Mouse (Mus musculus): ENCODE measurements around the gene Olfr1426.
"Not testable (repeated sequence)": the region's sequence is repeated elsewhere in the genome, so short reads cannot be mapped to it uniquely, and the experiment has no call there.

The Olfr1426 gene

DNA sequence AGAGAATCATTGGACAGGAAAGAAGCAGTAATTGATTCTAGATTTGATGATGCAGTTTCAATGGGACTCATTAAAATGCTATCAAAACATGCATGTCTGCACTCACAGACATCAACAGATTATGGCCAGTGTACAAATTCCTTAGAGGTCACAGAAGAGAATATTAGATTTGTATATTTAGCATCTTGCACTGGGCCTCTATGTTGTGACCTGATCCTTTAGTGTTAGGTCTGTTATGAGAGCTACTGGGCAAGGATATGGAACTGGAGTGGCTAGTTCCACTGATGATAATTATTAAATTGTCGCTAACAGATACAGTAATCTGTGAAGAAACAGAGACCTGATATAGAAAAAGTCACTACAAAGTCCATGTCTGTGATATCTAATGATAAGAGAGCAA, at the start of gene Olfr1426:
Olfr1426 (minus strand) TSS at position 101 of the 400 bp plus-strand sequence.
- no peak for DNase-seq

DNA sequence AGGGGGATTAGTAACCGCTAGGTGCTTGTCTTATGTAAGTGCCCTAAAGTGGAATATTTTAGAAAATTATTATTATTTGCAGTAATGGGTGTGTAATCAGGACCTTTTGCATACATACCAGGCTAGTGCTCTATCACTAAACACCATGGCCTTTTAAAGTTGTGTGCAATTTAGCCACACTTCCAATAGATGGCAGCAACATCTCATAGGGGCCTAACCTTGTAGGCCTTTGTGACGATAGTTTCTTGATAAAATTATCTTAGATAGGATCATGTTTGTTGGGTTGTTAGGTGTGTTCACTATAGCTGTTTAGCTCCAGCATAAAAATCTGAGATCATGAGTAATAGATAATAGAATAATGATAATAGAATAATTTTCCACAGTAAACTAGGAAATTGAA, 42.5 kb upstream of the Olfr1426 start:
- DNase-seq, result no peak

DNA sequence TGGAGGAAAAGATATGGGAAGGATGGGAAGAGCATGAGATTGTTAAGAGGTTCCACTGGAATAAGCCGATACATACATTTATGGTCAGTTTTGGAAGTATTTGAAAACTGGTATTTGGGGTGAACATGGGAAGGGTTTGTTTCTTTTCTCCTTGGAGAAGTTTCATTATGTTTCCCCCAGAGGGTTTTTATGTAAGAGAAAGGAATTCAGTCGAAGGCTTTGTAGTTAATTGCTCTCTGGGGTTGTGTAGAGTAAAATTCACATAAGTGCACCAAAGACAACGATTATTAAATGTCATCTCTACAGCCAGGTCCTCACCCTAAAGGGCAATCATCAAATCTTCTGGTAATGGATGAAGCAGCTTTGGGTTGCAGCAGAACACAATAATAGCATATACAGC, 31.3 kb upstream of the Olfr1426 start, which contains the start of gene Olfr76:
Olfr76 (minus strand) TSS at position 101 of the 400 bp plus-strand sequence.
- DNase-seq, result no peak

DNA sequence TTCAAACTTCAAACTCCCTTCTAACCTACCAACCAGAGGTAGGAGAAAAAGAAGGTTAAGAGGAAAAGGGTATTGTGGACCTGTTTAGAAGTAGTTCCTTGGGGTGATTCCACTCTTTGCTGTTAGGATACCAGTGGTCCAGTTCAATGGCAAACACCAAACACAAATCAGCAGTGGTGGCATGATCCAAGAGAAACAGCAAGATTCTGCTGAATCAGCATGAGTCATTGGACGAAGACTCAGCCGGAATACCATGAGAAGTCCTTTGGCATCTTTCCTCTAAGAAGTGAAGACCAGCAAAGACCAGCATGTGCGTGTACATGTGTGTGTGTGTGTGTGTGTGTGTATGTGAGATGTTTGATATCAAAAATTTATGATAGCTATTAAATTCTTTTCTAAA, 24.7 kb upstream of the Olfr1426 start:
- no peak for DNase-seq

DNA sequence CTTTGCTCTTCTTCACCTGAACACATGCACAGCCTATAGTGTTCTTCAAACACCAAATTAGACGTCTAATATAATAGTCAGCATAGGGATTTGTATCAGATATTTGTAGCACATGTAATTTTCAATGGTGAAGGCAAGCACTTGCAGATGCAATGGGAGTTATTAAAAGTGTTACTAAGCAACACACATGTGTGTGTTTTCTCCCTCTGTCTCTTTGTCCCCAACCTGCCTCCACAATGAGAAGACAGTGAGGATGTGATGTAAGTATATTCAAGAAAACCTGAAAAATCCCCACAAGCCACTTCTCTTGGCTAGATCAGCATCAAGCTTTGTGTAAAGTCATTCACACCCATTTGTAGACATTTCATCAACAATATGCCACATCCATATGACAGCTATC, 24.0 kb upstream of the Olfr1426 start, which contains the start of gene Olfr1428:
Olfr1428 (minus strand) TSS at position 101 of the 400 bp plus-strand sequence.
- DNase-seq, result no peak

GRCm38 (mm10) chr19:12113807-12114206, 22.0 kb upstream of the Olfr1426 start:
- no peak for DNase-seq

DNA sequence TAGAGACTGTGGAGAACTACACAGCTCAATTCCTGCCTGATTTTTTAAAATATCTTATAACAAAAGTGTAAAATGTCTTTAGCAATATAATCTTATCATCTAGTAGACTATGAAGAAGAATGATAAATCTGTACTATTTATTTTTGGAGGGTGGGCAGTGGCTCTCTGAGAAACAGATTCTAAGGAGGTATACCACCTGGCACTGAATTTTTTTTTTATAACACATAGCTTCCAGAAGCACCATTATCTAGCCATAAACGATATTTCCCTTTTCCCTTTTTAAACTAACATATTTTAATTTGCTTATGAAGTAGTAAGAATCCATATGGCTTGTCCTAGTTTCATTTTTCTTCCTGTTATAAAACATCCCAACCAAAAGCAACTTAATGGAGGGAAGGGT, 12.7 kb upstream of the Olfr1426 start:
- DNase-seq, result no peak

DNA sequence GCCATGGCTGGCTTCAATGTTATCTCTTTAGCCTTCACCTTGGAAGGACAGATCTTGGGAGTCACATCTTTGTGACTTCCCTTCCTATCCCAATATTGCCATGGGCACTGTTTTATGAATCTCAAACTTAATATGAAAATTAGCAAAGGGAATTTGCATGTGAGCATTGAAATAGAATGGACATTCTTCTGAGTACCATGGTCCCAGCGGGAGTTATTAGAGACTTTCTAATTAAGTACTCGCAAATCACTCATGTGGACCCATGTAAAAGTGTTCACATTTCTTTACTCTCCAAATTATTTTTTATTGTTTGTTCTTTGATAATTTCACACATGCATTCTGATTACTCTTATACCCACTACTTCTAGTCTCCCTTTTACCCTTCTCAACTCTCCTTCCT, 11.4 kb upstream of the Olfr1426 start, which contains the start of gene Olfr1427:
Olfr1427 (minus strand) TSS at position 101 of the 400 bp plus-strand sequence.
- DNase-seq, result no peak

- DNase-seq, result not testable (repeated sequence)
Observed at GRCm38 (mm10) chr19:12077631-12078030, 14.2 kb downstream of the Olfr1426 start, which contains the start of gene Olfr1425. Gene Olfr1425, minus strand, starts transcription at chr19:12077731.

DNA sequence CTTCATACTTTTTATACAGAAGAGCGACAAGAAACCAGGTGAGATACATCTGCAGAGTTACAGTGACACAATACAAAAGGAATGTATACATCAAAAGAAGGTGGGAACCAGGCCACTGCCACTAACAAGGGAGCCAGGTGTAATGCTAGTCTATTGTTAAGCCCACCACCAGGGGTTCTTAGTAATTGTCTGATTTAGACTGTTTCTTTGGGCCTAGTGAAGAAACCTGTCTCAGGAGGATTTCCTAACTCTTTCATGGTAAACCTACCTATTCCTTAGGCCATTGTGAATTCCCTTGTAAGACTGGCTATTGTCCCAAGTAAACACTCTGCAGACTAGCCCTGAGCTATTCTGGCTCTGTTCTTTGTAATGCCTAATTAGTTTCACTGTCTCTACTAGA, 22.3 kb downstream of the Olfr1426 start:
- DNase-seq, result not testable (repeated sequence)

- not testable (repeated sequence) for DNase-seq
Observed at GRCm38 (mm10) chr19:12067806-12068205, 24.0 kb downstream of the Olfr1426 start.

- DNase-seq, result not testable (repeated sequence)
Observed at GRCm38 (mm10) chr19:12062582-12062981, 29.2 kb downstream of the Olfr1426 start, which contains the start of gene Olfr1424. Gene Olfr1424, minus strand, starts transcription at chr19:12062682.

DNA sequence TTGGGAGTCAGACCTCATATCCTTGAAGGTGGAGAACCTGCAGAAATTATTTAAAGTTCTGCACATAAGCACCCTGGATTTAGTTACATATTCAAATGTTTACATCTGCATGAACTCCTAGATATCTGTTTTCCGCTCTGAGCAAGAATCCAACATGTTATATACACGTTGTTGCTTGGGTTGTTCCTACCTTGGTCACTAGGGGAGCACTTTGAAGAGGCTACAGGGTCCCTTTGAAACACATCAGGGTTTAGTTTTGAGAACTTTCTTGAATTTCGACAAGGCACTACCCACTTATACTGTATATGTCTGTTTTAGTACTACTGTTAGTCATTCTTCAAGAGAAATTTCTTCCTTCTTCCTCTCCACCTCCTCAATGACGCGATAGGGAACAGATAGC, 48.6 kb downstream of the Olfr1426 start:
- DNase-seq, result no peak

GRCm38 (mm10) chr19:12041217-12041616, 50.6 kb downstream of the Olfr1426 start, which contains the start of gene Olfr1423:
Gene Olfr1423, minus strand, starts transcription at chr19:12041317.
- DNase-seq, result no peak

DNA sequence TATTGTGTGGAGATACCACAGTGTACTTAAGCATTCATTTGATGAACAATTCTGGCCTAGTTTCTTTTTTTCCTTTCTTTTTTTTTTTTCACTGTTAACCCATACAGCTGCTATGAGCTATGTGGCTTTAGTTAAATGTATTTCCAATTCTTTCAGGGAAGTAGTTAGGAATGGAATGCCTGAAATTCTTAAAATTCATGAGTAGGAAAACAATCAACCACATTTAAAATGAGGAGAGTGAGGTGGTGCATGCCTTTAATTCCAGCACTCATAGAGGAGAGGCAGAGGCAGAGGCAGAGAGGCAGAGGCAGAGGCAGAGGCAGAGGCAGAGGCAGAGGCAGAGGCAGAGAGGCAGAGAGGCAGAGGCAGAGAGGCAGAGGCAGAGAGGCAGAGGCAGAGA, 54.1 kb downstream of the Olfr1426 start:
- DNase-seq, result no peak

All from cerebellum, adult 11 months (tissue).